Mouse (Mus musculus): ENCODE measurements around the gene Hoxc5. TPM values are rescaled to one million over a fixed set of nuclear protein-coding genes. Genes with fewer than 3 reads are reported as not detected.

Gene Hoxc5
- total and polyA plus RNA-seq, 2 experiments from 2014 or later, result 0.15 TPM; not detected in 1

DNA sequence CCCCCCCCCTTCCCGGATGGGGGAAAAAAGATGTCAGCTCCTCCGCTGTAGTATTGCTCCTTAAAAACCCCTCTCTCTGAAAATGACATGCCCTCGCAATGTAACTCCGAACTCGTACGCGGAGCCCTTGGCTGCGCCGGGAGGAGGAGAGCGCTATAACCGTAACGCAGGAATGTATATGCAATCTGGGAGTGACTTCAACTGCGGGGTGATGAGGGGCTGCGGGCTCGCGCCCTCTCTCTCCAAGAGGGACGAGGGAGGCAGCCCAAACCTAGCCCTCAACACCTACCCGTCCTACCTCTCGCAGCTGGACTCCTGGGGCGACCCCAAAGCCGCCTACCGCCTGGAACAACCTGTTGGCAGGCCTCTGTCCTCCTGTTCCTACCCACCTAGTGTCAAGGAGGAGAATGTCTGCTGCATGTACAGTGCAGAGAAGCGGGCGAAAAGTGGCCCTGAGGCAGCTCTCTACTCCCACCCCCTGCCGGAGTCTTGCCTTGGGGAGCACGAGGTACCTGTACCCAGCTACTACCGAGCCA, 399 bp upstream of the Hoxc5 start, which contains the start of gene Hoxc10:
Hoxc10 (plus strand) TSS at position 21 of the 536 bp plus-strand sequence.
- Histone ChIP-seq H3K27me3 (ENCODE audit: control insufficient read depth, insufficient read depth, low read length) (peaks cover 98% of the 10 kb centered on the region), H3K36me3 (replicated peaks; ENCODE audit: control insufficient read depth, insufficient read depth, low read length) (no peaks in the 10 kb centered on the region), H3K4me1 (ENCODE audit: control insufficient read depth, insufficient read depth) (no peaks in the 10 kb centered on the region), H3K4me3 (ENCODE audit: low read depth, low read length) (peak within 1 kb of the TSS; percentile 9), H3K9ac (replicated peaks; ENCODE audit: low read depth, low read length) (no peak within 1 kb of the TSS), H3K27ac (ENCODE audit: low read depth) (no peak within 1 kb of the TSS), H3K4me2 (ENCODE audit: low read depth, low read length) (no peak within 1 kb of the TSS), H3K9me3 (replicated peaks; ENCODE audit: control insufficient read depth, low read length) (no peaks in the 10 kb centered on the region)
- no peak for ATAC-seq (ENCODE audit: insufficient read depth, low read depth)
- 3% methylated on average over 27 of the region's 27 CpGs for WGBS
- TF ChIP-seq CTCF (IDR thresholded peaks at IDR 0.05; ENCODE audit: low read depth), result no peak
- no peak for TF ChIP-seq EP300 (IDR thresholded peaks at IDR 0.05; ENCODE audit: low read depth)
- no peak for DNase-seq (ENCODE audit: low spot score)

DNA sequence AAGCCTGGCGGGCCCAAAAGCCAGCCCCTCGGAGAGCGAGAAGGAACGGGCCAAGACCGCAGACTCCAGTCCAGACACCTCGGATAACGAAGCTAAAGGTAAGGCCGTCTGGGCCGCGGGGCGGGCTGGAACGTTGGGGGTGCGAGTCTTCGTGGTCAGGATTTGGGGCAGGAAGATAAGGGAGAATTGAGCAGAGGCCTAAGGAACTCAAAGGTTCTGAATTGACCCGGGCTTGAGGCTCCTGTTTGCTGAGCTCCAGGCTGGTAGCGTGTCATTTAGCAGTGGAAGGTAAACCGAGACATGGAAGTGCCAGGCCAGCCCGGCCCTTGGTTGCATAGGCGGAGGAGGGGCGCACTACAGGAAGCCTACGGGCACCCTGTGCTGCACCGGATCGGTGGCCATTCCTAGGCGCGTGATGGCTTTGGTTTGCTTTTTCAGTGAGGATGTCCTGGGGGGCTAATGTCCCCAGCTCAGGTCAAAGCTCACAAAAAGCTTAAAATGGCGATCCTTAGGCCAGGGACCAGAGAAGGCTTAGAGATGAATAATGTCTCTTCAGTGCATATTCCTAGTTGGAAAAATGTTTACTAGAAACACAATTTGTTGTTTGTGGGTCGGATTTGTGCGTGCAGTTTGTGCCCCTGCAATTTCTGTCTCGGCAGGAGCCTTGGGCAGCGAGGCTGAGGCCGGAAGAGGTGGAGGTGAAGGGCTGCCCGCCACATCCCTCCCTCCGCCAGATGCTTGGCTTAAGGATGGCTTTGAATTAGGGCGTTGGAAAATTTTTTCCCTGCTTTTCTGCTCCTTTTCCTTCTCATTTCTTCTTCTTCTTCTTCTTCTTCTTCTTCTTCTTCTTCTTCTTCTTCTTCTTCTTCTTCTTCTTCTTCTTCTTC, 511 bp downstream of the Hoxc5 start:
- Histone ChIP-seq H3K9me3 (replicated peaks; ENCODE audit: control insufficient read depth, low read length) (no peaks in the 10 kb centered on the region), H3K9ac (replicated peaks; ENCODE audit: low read depth, low read length) (no peak overlapping the region), H3K36me3 (replicated peaks; ENCODE audit: control insufficient read depth, insufficient read depth, low read length) (no peaks in the 10 kb centered on the region), H3K4me2 (ENCODE audit: low read depth, low read length) (no peak overlapping the region), H3K4me3 (ENCODE audit: low read depth, low read length) (no peak overlapping the region), H3K27ac (ENCODE audit: low read depth) (no peak overlapping the region), H3K27me3 (ENCODE audit: control insufficient read depth, insufficient read depth, low read length) (peaks cover 100% of the 10 kb centered on the region), H3K4me1 (ENCODE audit: control insufficient read depth, insufficient read depth) (no peaks in the 10 kb centered on the region)
- DNase-seq (ENCODE audit: low spot score) (no peak), ATAC-seq (ENCODE audit: insufficient read depth, low read depth) (no peak)
- 4% methylated on average over 34 of the region's 34 CpGs for WGBS
- no peak for TF ChIP-seq EP300 (IDR thresholded peaks at IDR 0.05; ENCODE audit: low read depth)
- no peak for TF ChIP-seq CTCF (IDR thresholded peaks at IDR 0.05; ENCODE audit: low read depth)

DNA sequence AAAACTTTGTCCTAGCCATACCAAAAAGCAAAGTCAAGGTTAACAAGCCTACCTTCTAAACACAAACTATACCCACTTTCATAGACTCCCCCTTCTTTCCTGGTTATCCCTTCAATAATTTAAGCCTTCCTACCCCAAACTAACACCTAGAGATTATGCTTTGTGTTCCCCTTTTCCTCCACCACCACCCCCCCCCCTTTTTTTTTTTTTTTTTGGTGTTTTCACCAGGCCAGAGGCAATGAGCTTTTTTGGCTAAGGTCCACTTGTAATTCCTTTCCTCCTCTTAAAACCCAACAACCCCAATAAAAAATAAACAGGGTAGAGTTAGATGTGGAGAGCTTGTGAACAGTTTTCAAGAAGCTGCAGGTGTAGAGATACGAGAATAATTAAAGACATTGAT, 2.1 kb downstream of the Hoxc5 start:
- no peak overlapping the region for H3K9ac ChIP-seq (replicated peaks; ENCODE audit: low read depth, low read length)

DNA sequence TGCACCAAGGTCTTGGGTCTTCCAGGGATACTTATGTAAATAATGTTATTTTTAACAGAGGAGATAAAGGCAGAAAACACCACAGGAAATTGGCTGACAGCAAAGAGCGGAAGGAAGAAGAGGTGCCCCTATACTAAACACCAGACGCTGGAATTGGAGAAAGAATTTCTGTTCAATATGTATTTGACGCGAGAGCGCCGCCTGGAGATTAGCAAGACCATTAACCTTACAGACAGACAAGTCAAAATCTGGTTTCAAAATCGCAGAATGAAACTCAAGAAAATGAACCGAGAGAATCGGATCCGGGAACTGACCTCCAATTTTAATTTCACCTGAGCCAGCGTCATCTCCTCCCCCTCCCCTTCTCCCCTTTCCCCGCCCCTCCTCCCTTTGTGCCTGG, 3.5 kb downstream of the Hoxc5 start:
- DNase-seq (ENCODE audit: low spot score), result no peak
- Histone ChIP-seq H3K4me1 (ENCODE audit: control insufficient read depth, insufficient read depth) (no peaks in the 10 kb centered on the region), H3K27me3 (ENCODE audit: control insufficient read depth, insufficient read depth, low read length) (peaks cover 100% of the 10 kb centered on the region), H3K4me2 (ENCODE audit: low read depth, low read length) (no peak overlapping the region), H3K9me3 (replicated peaks; ENCODE audit: control insufficient read depth, low read length) (no peaks in the 10 kb centered on the region), H3K27ac (ENCODE audit: low read depth) (no peak overlapping the region), H3K4me3 (ENCODE audit: low read depth, low read length) (no peak overlapping the region), H3K36me3 (replicated peaks; ENCODE audit: control insufficient read depth, insufficient read depth, low read length) (no peaks in the 10 kb centered on the region), H3K9ac (replicated peaks; ENCODE audit: low read depth, low read length) (no peak overlapping the region)
- 5% methylated on average over 12 of the region's 12 CpGs for WGBS
- TF ChIP-seq CTCF (IDR thresholded peaks at IDR 0.05; ENCODE audit: low read depth) (0 out of 2 replicates have a peak, but pooled peaks have one; percentile 4), EP300 (IDR thresholded peaks at IDR 0.05; ENCODE audit: low read depth) (no peak)
- ATAC-seq (ENCODE audit: insufficient read depth, low read depth), result no peak

More for the DNA sequence above, 2.1 kb downstream of the Hoxc5 start:
- no peak for ATAC-seq (ENCODE audit: insufficient read depth, low read depth)
- no peaks in the 10 kb centered on the region for H3K4me1 ChIP-seq (ENCODE audit: control insufficient read depth, insufficient read depth)
- H3K4me2 ChIP-seq (ENCODE audit: low read depth, low read length), result no peak overlapping the region
- TF ChIP-seq EP300 (IDR thresholded peaks at IDR 0.05; ENCODE audit: low read depth), result no peak
- no peak for TF ChIP-seq CTCF (IDR thresholded peaks at IDR 0.05; ENCODE audit: low read depth)
- WGBS, result 23% methylated on average over 1 of the region's 1 CpGs
- no peaks in the 10 kb centered on the region for H3K9me3 ChIP-seq (replicated peaks; ENCODE audit: control insufficient read depth, low read length)
- H3K36me3 ChIP-seq (replicated peaks; ENCODE audit: control insufficient read depth, insufficient read depth, low read length), result no peaks in the 10 kb centered on the region
- peaks cover 100% of the 10 kb centered on the region for H3K27me3 ChIP-seq (ENCODE audit: control insufficient read depth, insufficient read depth, low read length)
- DNase-seq (ENCODE audit: low spot score), result no peak
- no peak overlapping the region for H3K27ac ChIP-seq (ENCODE audit: low read depth)
- H3K4me3 ChIP-seq (ENCODE audit: low read depth, low read length), result no peak overlapping the region

DNA sequence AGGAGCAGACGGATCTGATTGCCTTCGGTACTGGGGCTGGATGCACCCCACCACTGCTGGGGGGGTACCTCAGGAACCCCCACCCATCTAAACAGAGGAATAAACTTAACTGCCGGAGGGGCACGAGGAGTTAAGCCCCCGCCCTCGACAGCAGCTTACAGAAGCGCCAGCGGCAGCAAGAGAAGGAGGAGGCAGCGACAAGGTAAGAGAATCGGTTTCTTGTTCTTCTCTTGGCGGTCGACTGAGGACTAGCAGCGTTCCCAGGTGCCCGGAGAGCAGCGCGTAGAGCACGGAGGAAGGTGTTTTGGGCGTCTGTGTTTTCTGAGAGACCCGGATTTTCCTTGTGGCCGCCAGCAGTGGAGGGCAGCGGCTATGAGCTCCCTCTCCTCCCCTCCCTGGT, 5.0 kb downstream of the Hoxc5 start:
- H3K4me3 ChIP-seq (ENCODE audit: low read depth, low read length), result no peak overlapping the region
- H3K36me3 ChIP-seq (replicated peaks; ENCODE audit: control insufficient read depth, insufficient read depth, low read length), result no peaks in the 10 kb centered on the region
- H3K9me3 ChIP-seq (replicated peaks; ENCODE audit: control insufficient read depth, low read length), result no peaks in the 10 kb centered on the region
- H3K27ac ChIP-seq (ENCODE audit: low read depth), result no peak overlapping the region
- WGBS, result under 1% methylated on average over 21 of the region's 21 CpGs
- ATAC-seq (ENCODE audit: insufficient read depth, low read depth) (no peak), DNase-seq (ENCODE audit: low spot score) (no peak)
- no peak overlapping the region for H3K4me2 ChIP-seq (ENCODE audit: low read depth, low read length)
- peaks cover 100% of the 10 kb centered on the region for H3K27me3 ChIP-seq (ENCODE audit: control insufficient read depth, insufficient read depth, low read length)
- no peak for TF ChIP-seq EP300 (IDR thresholded peaks at IDR 0.05; ENCODE audit: low read depth)
- TF ChIP-seq CTCF (IDR thresholded peaks at IDR 0.05; ENCODE audit: low read depth), result no peak
- H3K4me1 ChIP-seq (ENCODE audit: control insufficient read depth, insufficient read depth), result peaks cover 4% of the 10 kb centered on the region; the same call in 1 of the 2 replicates
- H3K9ac ChIP-seq (replicated peaks; ENCODE audit: low read depth, low read length), result no peak overlapping the region

Measured in heart, postnatal 0 days (tissue).